8 mouse cellular contexts compared by ENCODE assay signal in the genomic region with DNA sequence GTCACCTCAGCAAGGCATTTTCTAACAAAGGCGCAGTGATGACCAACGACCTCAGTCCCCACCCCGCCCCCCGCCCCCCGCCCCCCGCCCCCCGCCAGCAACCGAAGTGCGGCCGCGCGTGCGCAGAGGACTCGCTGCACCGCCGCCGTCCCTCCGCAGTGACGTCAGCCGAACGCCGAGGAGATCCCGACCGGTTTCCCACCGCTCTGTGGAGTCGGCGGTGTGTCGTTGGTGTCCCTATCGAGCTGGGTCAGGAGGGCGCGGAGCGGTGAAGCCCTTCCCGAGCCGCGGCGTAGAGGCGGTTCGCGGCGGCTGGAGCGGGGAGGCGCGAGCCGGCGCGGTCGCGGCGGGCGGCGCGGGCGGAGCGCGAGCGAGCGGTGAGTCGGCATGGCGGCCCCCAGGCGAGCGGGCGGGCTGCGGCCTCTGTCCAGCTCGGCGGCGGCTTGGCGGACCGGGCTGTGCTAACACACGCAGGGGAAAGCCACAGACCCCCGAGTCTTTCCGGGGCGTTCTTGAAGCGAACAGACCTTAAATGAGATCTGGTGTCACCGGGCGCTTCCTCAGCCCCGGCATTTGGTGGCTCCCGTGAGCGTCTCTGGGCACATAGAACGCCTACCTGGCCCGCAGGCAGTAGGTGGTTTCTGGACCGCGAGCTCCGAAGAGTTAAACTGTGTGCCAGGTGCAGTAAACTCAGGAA. TPM values are rescaled to one million over a fixed set of nuclear protein-coding genes. Genes with fewer than 3 reads are reported as not detected.
DNase-seq lines count a peak whose midpoint lies in the region; ATAC-seq and TF ChIP-seq lines count a peak whose summit lies in the region.

Gene BC005561 (plus strand): TSS at position 158 of the 697 bp plus-strand sequence.

- H3K4me2 ChIP-seq in heart, embryonic 15.5 days: peak within 1 kb of the TSS; percentile 73
- H3K4me2 ChIP-seq in liver, embryonic 14.5 days (ENCODE audit: low read depth): peak within 1 kb of the TSS; percentile 84
- peak within 1 kb of the TSS; percentile 77 for H3K4me2 ChIP-seq in neural tube, embryonic 11.5 days (ENCODE audit: low read depth)
- H3K4me2 ChIP-seq in stomach, postnatal 0 days (replicated peaks; ENCODE audit: low read depth): peak within 1 kb of the TSS; percentile 72

- peak within 1 kb of the TSS; percentile 84 for H3K4me3 ChIP-seq in brown adipose tissue, adult 24 weeks (ENCODE audit: insufficient read depth, low read depth, low read length)
- H3K4me3 ChIP-seq in heart, embryonic 15.5 days: peak within 1 kb of the TSS; percentile 86
- peak within 1 kb of the TSS; percentile 87 to 94 for H3K4me3 ChIP-seq in liver, embryonic 14.5 days (ENCODE audit: insufficient read depth in 1 of 2, low read depth in 2 of 2, low read length in 2 of 2)
- H3K4me3 ChIP-seq in neural tube, embryonic 11.5 days (ENCODE audit: low read depth, low read length): peak within 1 kb of the TSS; percentile 89
- peak within 1 kb of the TSS; percentile 85 for H3K4me3 ChIP-seq in stomach, postnatal 0 days (ENCODE audit: low read depth, low read length)

- no peaks in the 10 kb centered on the region for H3K27me3 ChIP-seq in heart, embryonic 15.5 days
- H3K27me3 ChIP-seq in liver, embryonic 14.5 days (ENCODE audit: control insufficient read depth, insufficient read depth, low read length): no peaks in the 10 kb centered on the region
- H3K27me3 ChIP-seq in neural tube, embryonic 11.5 days (ENCODE audit: control insufficient read depth, insufficient read depth, low read length): no peaks in the 10 kb centered on the region
- no peaks in the 10 kb centered on the region for H3K27me3 ChIP-seq in stomach, postnatal 0 days (ENCODE audit: control insufficient read depth, insufficient read depth, low read length)

- H3K9me3 ChIP-seq in heart, embryonic 15.5 days (replicated peaks): no peaks in the 10 kb centered on the region
- H3K9me3 ChIP-seq in liver, embryonic 14.5 days (ENCODE audit: control insufficient read depth, low read length): no peaks in the 10 kb centered on the region
- peaks cover 3% of the 10 kb centered on the region; the same call in 1 of the 2 replicates for H3K9me3 ChIP-seq in neural tube, embryonic 11.5 days (ENCODE audit: control insufficient read depth, low read length)
- H3K9me3 ChIP-seq in stomach, postnatal 0 days (ENCODE audit: control insufficient read depth, low read length): no peaks in the 10 kb centered on the region

- H3K4me1 ChIP-seq in brown adipose tissue, adult 24 weeks (ENCODE audit: control insufficient read depth, insufficient read depth, insufficient read length, low read length): no peaks in the 10 kb centered on the region; the same call in 1 of the 2 replicates
- peaks cover 10% of the 10 kb centered on the region for H3K4me1 ChIP-seq in heart, embryonic 15.5 days (replicated peaks)
- peaks cover 0 to 10% of the 10 kb centered on the region in 2 experiments; a peak in 3 of 4 replicates for H3K4me1 ChIP-seq in liver, embryonic 14.5 days (replicated peaks; ENCODE audit: control insufficient read depth in 2 of 2, insufficient read depth in 2 of 2, low read length in 1 of 2)
- no peaks in the 10 kb centered on the region; the same call in 1 of the 2 replicates for H3K4me1 ChIP-seq in neural tube, embryonic 11.5 days (ENCODE audit: control insufficient read depth, insufficient read depth, low read length)
- no peaks in the 10 kb centered on the region; the same call in 1 of the 2 replicates for H3K4me1 ChIP-seq in stomach, postnatal 0 days (replicated peaks; ENCODE audit: control insufficient read depth, insufficient read depth)

- no peak for TF ChIP-seq EP300 in liver, embryonic 14.5 days (IDR thresholded peaks at IDR 0.05; ENCODE audit: low read depth)
- no peak for TF ChIP-seq EP300 in stomach, postnatal 0 days (optimal IDR thresholded peaks at IDR 0.05)

- H3K9ac ChIP-seq in heart, embryonic 15.5 days: peak within 1 kb of the TSS; percentile 86
- peak within 1 kb of the TSS; percentile 73 for H3K9ac ChIP-seq in liver, embryonic 14.5 days (replicated peaks)
- peak within 1 kb of the TSS; percentile 97 for H3K9ac ChIP-seq in neural tube, embryonic 11.5 days (ENCODE audit: low read length)
- peak within 1 kb of the TSS; percentile 90 for H3K9ac ChIP-seq in stomach, postnatal 0 days (ENCODE audit: low read length)

- H3K27ac ChIP-seq in brown adipose tissue, adult 24 weeks (replicated peaks; ENCODE audit: low read depth, low read length): peak within 1 kb of the TSS; percentile 82
- H3K27ac ChIP-seq in heart, embryonic 15.5 days: peak within 1 kb of the TSS; percentile 91
- peak within 1 kb of the TSS; percentile 64 for H3K27ac ChIP-seq in liver, embryonic 14.5 days
- peak within 1 kb of the TSS; percentile 85 for H3K27ac ChIP-seq in neural tube, embryonic 11.5 days (ENCODE audit: low read depth, low read length)
- peak within 1 kb of the TSS; percentile 96 for H3K27ac ChIP-seq in stomach, postnatal 0 days (replicated peaks)

- WGBS in heart, embryonic 15.5 days: under 1% methylated on average over 74 of the region's 83 CpGs
- WGBS in liver, embryonic 14.5 days (ENCODE audit: insufficient replicate concordance): under 1% methylated on average over 77 of the region's 83 CpGs
- under 1% methylated on average over 45 of the region's 83 CpGs for WGBS in neural tube, embryonic 11.5 days
- under 1% methylated on average over 71 of the region's 83 CpGs for WGBS in stomach, postnatal 0 days

- H3K36me3 ChIP-seq in heart, embryonic 15.5 days: peaks cover 18% of the 10 kb centered on the region
- no peaks in the 10 kb centered on the region; the same call in 1 of the 2 replicates for H3K36me3 ChIP-seq in liver, embryonic 14.5 days (replicated peaks; ENCODE audit: control insufficient read depth, insufficient read depth, low read depth)
- H3K36me3 ChIP-seq in neural tube, embryonic 11.5 days (ENCODE audit: control insufficient read depth, insufficient read depth, low read length): peaks cover 2% of the 10 kb centered on the region; the same call in 1 of the 2 replicates
- peaks cover 4% of the 10 kb centered on the region for H3K36me3 ChIP-seq in stomach, postnatal 0 days (ENCODE audit: control insufficient read depth, insufficient read depth, low read length)

- peak; percentile 89 for ATAC-seq in heart, embryonic 15.5 days (replicated peaks; ENCODE audit: insufficient number of reproducible peaks, insufficient read depth, low FRiP score, low read depth)
- ATAC-seq in liver, embryonic 14.5 days (ENCODE audit: insufficient read depth): peak; percentile 91
- peak; percentile 92 for ATAC-seq in neural tube, embryonic 11.5 days (ENCODE audit: insufficient read depth, low FRiP score, low TSS enrichment)
- peak; percentile 95 for ATAC-seq in stomach, postnatal 0 days (ENCODE audit: low FRiP score, low TSS enrichment)

- DNase-seq in CD4-positive, CD25-positive, alpha-beta regulatory T cell, adult 2 months (ENCODE audit: low read depth, low spot score): peak; percentile 86
- DNase-seq in fibroblast of lung, adult 2 months (ENCODE audit: low read depth): peak; percentile 39
- DNase-seq in kidney, postnatal 25 days: peak; percentile 87 to 93
- DNase-seq in liver, embryonic 14.5 days (ENCODE audit: low read depth in 3 of 3, low spot score in 3 of 3): peak; percentile 54 to 59 (median 56)
- DNase-seq in neural tube, embryonic 11.5 days (ENCODE audit: low spot score): peak; percentile 92
- DNase-seq in stomach, postnatal 0 days (ENCODE audit: low spot score): peak; percentile 88

- TF ChIP-seq CTCF in liver, embryonic 14.5 days (IDR thresholded peaks at IDR 0.05; ENCODE audit: low read depth): no peak
- no peak for TF ChIP-seq CTCF in stomach, postnatal 0 days (IDR thresholded peaks at IDR 0.05; ENCODE audit: low read depth)

RNA-seq across cellular contexts. Expression of gene BC005561, which starts in this region (rescaled TPM):
- polyA plus RNA-seq in brown adipose tissue, adult 24 weeks (2012; ENCODE audit: insufficient read depth, insufficient read length, missing spikeins): 1.7 and 2.9 TPM in 2 replicates
- polyA plus RNA-seq in heart, embryonic 15.5 days (2015; fragmentation: Nextera tagmentation; extraction: Ambion mirVana): 7.2 TPM in 2 replicates
- polyA plus RNA-seq in liver, embryonic 14.5 days (2012; rRNA removed): 0.26 and 0.81 TPM in 2 replicates
- polyA plus RNA-seq in liver, embryonic 14.5 days (2014; fragmentation: Nextera tagmentation; extraction: Ambion mirVana): 1.8 and 2.2 TPM in 2 replicates
- 14.1 and 15.0 TPM in 2 replicates for polyA plus RNA-seq in neural tube, embryonic 11.5 days (2014; fragmentation: Nextera tagmentation; extraction: Ambion mirVana)
- polyA plus RNA-seq in stomach, postnatal 0 days (2015; fragmentation: Nextera tagmentation; extraction: Ambion mirVana): 4.9 and 5.8 TPM in 2 replicates

Comparison
In these comparisons a context has a peak if more than half of its experiments do, and no peak if none do; other contexts are left out.
1. Peak in every context shown above with its lines: DNase-seq, ATAC-seq, H3K4me3 ChIP-seq and H3K27ac ChIP-seq.
2. DNase-seq: peak in every context shown above with its lines; median percentile 92 in neural tube, embryonic 11.5 days; 90 in kidney, postnatal 25 days; 88 in stomach, postnatal 0 days; 86 in CD4-positive, CD25-positive, alpha-beta regulatory T cell, adult 2 months; 56 in liver, embryonic 14.5 days; 39 in fibroblast of lung, adult 2 months.